Mouse (Mus musculus) layer of hippocampus, adult 9-11 months (tissue): ENCODE measurements around the gene Rsph14.
A peak's percentile ranks its signal among the peaks of the same experiment; 100 is the strongest.
"Not testable (repeated sequence)": the region's sequence is repeated elsewhere in the genome, so short reads cannot be mapped to it uniquely, and the experiment has no call there.

Experiments used
- DNase-seq: peaks from one replicate; pipeline ENCODE4 v3.0.0; 2022

Rsph14 gene

DNA sequence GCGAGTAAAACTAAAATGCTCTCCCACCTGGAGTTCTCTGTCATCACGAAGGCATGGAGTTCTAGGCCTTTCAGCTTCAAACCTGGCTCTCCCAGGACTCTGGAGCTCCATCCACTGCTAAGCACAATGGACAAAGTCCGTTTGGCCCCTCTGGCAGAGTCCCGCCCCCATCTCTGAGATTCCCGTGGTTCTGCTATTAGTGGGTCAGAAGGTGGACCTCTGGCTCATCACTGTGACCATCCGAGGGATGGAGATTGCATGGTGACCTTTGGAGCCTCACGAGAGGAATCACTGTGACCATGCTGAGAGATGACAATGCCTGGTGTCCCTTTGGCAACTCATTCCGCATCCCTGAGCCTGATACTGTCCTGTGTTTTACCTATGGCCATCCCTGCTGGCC is 20.5 kb upstream of the Rsph14 start:
- no peak for DNase-seq

DNA sequence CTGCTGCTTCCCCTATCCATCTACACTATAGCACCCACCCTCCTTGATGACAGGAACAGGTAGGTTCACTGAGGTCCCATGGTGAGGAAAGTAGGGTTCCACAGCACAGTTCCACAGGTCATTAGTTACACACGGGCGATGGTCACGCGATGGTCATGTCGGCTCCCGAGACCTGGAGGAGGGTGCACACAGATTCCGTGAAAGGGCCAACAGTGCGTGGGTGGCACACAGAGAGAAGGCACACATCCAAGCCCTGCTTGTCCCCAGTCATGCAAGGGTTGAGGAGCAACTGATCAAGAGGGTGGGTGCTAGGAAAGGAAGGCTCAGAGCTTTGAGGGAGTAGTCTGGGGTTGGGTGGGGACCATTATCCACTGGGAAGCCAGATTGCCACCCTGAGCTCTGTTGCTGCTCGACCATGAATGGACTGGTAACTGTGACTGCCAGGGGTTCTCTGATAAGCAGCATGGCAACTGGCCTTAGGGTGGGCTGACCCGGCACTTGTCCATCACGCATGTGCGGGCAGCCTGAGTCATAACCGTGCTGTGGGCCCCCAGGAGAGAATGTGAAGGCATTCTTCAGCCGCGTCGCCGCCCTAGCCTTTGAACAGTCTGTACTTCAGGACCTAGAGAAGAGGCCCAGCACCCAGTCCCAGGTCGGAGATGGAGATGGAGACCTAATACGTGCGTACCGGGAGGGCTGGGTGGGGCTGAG is 19.1 kb upstream of the Rsph14 start:
- no peak for DNase-seq

DNA sequence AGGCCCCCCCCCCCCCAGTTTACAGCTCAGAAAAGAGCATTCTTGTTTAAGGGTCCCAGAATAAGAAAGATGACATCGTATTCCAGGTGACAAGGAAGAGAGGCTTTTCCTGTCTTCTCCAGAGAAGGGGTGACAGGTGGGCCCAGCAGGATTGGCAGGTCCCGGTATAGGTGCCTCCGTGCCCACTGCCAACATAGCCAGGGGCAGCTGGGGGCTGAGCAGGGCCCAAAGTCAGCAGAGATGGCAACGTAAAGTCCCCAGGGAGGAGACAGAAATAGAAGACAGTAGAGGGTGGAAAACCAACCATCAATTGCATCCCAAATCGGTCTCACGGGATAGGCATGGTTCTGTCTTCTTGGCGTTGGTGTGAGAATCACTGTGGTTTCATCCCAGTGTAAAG is 16.3 kb upstream of the Rsph14 start:
- no peak for DNase-seq

DNA sequence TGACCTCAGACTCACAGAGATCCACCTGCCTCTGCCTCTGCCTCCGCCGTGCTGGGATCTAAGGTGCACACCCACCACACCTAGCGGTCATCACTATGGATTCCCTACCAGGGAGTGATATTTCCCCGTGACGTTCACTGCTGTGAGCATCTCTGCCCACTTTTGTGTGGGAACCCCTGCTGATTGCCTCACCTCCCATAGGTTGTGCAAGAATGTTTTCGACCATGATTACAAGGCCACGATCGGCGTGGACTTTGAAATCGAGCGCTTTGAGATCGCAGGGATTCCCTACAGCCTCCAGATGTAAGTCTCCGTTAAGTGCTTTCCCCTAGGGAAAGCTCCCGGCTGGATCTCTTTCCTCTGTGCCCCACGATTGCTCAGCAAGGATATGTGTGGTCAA is 13.4 kb upstream of the Rsph14 start:
- no peak for DNase-seq

DNA sequence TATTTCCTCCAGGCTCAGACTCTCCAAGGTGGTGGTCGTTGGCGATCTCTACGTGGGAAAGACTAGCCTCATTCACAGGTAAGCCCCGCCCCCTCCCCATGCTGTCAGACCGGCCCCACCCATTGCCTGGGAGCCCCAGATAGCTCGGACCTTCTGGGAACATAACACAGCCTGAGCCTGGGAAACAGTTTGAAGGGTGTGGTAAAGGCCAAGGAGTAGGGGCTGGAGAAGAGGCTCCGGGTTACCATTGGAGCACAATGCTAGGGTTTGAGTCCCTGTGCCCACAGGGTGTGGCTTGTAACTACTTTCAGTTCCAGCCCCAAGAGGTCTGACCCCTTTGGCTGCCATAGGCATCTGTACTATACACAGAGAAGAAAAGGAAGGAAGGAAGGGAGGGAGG is 12.1 kb upstream of the Rsph14 start:
- DNase-seq, result no peak

DNA sequence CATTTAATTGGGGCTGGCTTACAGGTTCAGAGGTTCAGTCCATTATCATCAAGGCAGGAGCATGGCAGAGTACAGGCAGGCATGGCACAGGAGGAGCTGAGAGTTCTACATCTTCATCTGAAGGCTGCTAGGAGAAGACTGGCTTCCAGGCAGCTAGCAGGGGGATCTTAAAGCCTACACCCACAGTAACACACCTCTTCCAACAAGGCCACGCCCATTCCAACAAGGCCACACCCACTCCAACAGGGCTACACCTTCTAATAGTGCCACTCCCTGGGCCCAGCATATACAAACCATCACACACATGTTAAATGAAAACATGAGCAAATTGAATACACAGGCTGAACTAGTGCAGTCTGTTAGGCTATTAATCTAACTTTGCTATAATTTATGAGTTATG is 9.7 kb upstream of the Rsph14 start:
- DNase-seq, result not testable (repeated sequence)

DNA sequence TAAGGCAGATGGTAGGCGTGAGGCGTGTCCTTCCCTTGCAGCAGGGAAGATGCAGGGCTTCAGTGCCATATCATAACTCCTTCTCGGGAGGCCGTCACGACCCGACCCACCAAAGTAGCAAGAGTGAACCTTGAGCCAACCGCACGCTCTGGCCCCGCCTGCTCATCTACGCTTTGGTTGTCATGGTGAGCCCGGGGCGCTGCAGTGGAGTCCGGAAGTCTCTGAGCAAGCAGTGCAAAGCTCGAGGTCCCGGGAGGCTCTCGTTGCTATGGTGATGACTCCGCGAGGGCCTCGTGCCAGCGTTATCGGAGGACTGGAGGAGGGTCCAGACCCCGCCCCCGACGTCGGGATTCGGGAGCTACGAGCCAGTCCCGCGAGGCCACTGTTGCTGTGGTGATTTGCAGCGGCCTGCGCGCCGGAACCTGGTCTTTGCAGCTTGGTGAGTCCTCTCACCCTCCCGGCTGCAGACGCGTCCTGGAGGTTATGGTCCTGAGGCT is 4.5 kb upstream of the Rsph14 start, which contains the start of gene Rab36:
TSS of gene Rab36 (plus strand) at position 176 of the 497 bp plus-strand sequence.
- DNase-seq, result peak; percentile 95

DNA sequence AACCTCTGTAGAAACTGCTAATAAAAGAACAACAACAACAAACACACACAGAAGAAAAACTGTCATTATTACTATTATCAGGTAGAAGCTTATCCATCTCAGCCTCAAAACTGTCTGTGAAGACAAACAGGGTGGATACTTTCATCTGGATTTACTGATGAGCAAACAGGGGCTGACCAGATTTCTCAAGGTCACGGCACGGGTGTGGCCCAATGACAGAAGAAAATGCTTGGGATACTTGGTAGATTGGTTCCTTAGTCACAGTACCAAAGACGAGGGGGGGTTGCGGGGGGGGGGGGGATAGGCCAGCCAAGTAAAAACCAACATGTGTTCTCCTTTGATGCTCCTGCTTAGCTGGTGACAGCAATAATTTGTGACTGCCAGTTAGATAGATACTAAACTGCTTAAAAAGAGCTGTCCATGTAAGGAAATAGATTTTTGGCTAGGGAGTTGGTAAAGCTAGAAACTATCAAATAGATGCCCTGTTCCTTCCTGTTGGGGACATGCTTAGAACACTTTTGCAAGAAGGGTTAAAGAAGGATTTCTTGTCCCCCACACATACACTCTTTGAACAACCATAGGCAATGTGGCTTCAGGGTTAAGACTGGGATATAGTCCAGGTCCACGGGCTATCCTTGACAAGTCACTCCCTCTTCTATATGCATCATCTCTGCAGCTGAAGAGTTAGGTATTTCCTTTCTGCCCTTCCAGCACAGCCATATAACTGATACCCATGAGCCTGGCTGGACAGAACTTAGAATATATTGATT is 856 bp downstream of the Rsph14 start:
- no peak for DNase-seq

DNA sequence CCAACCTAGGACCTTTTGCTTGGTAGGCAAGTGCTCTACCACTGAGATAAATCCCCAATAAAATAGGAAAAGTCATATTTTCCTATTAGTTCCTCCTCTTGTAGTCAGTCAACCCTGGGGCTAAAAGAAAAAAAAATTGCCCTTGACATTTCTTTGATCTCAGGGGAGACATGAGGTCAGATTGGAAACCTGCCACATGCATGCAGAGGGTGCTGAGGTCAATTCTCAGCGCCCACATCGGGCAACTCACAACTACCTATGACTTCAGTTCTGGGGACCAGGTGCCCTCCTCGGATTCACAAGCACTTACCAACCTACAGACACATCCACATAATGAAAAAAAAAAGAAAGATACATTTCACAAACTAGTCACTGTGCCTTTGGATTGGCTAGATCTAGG is 2.2 kb downstream of the Rsph14 start:
- no peak for DNase-seq

DNA sequence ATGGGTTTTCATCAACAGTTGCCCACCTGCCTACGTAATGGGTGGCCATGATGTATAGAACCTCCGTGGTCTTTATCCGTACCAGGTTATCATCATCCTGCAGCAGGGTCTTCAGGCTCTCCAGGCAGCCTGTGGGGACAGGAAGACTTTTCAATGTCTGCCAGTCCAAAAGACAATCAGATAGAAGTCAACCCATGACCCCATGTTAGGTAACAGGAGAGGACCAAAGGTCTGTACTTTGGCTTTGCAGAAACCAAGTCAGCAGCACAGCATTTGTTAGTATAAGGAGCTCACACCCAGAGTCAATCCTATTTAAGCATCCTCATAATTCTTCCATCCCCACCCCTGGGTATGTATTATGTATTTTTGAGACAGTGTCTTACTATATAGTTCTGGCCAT is 2.7 kb downstream of the Rsph14 start:
- no peak for DNase-seq

DNA sequence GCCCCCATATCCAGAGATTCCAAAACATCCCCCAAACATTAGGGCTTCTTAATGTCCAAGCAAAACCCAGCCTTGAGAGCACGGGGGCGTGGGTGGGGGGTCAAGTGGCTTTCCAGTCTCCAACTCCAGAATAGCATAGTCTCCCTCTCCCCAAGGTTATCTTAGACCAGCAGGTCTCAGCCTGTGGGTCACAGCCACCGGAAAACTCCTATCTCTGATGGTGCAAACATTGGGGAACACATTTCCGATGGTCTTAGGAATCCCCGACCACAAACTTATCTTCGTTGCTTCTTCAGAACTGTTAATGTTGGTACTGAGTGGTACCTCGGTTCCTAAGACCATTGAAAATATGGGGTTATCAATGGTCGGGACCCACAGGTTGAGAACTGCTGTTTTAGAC is 3.6 kb downstream of the Rsph14 start:
- DNase-seq, result no peak

DNA sequence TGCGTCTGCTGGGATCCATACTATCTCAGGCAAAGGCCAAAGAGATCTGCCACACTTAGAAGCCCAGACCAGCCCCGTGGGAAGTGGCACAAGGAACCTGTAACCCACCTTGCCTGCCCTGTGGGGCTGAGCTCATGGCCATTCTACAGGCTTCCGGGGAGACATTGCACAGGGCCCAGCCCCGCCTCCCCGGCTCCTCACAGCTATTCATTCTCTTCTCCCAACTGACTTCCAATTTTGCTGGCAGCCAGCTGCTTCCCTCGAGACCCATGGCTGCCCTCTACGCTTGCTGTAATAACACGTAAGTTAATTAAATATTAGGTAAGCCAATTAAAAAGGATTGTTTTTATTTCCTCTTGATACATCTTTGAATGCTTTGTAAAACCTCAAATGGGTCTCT is 5.9 kb downstream of the Rsph14 start:
- DNase-seq, result no peak

DNA sequence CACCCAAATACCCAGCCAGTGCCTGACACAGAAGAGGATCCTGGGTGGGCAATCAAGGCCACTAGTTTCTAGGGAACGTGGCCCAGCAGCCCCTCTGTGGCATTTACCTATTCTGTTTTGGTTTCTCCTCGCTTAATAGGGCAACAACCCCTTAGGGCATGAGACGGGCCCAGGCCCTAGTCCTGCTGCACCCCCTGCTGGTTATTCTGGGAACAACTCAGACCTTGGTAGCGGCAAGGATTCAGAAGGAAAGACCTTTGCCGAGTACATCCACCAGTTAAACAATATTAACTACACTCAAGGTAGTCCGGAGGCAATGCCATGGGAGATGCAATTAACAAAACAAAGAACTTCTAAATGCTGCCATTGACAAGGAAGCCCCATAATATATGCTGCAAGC is 11.2 kb downstream of the Rsph14 start:
- peak; percentile 49 for DNase-seq

DNA sequence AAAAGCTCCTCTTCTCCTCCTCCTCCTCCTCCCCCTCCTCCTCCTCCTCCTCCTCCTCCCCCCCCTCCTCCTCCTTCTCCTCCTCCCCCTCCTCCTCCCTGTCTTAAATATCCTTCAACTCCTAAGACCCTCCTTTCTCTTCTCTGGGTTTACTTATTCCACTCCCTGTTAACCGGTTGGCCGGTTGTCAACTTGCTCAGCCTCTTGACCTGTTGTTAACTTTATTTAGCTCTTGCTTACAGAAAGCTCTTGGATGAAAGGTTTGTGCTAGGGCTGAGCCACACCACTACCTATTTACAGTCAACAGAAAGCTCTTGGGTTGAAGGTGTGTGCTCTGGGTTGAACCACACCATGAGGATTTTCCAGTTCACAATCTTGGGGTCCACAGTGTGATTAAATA is 12.1 kb downstream of the Rsph14 start:
- no peak for DNase-seq

DNA sequence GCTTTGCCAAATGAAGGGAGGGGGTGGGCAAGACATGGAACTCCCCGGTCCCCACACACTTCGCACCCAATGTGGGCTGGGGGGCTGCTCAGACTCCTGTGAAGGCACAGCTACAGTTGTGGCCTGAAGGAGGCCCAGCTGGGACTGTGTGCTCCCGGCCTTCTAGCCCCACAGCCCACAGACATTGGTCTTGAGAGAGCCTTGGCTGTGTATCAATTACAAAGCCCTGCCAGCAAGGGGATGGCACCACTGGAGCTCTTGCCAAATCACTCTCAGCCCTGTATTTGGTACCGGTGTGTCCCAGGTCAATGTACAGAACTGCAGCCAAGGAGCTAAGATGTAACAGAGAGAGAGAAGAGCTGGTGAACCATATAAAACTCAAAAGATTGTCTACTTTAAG is 15.9 kb downstream of the Rsph14 start:
- DNase-seq, result no peak

DNA sequence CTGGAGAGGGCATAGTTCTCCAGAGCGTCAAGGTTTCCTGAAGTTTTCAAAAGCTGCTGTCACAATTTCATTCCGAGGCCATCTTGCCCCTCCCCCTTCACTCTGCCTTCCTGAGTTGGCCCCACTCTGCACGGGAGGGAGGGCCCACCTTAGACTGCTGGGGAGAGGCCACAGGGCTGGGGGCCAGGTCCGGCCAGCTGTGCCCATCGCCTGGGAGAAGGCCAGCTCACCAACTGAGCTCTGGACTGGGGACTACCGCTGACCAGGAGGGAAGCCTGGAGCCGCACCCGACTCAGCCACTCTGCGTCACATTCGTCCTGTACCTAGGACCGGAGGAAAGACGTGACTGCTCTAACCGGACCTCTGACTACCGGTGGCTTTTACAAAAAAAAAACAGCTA is 16.9 kb downstream of the Rsph14 start:
- no peak for DNase-seq

DNA sequence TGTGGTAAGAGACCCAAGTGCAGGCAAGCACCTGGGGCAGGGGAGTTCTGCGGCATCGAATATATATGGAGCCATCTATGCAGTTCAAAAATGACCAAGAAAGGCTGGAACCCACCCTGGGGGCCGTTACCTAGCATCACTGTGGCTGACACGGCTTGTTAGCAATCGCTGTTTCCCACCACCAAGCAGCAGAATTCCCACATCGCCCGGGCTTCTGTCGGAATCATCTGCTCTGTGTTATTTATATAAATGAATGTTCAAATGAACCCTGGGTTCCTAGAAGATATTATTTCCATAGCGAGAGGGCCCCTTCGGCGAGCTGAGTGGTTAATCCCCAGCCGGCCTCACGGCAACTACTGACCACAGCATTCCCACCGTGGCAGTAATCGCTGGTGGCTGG is 21.7 kb downstream of the Rsph14 start:
- DNase-seq, result peak; percentile 45

DNA sequence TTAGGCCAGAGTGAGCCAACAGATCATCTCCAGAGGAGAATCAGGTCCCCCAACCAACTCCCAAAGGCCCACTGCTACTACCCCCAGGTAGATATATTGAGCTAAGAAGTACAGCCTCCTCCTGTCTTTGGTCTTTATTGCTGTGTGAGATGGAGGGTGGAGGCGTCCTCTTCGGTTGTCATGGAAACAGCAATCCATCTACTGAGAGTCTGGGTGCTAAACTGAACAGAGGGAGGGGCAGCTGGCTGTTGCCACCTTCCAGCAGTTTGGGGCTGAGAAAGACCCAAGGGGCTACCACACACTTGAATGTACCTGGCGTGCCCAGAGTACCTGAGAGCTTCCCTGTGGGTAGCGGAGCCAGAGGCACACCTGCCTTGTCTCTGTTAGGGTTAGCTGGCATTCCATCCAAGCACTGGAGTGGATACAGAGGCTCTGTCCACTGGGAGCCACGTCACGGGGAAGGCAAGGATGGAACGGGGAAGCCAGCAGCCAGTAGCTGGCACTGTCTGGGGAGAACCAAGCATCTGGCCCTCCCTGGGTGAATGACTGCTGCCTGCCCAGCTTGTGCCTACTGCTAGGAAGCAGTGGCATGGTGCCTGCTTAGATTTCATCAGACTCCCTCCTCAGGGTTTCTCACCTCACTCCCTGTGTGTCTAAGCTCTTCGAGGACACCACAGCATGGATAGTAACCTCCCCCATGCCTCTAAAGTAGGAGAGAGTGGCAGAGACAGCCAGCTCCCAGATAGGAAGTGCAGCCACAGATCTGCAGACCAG is 25.3 kb downstream of the Rsph14 start:
- DNase-seq, result peak; percentile 69

DNA sequence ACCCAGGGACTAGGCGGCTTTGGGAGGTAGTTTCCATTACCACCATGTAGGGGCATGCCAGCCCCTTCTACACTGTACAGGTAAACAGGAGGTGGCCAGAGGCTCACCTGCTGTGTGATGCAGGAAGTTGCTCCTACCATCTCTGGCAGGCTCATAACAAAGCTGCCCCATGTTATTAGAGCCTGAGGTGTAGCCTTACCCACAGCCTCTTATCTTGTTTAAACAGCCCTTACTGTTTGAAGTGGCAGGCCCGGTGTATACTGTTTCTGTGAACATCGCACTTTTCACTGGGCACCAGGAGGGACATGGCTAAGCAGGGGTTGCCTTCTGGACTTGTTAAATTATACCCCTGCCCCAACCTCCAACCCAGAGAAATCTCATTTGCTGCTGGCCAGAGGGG is 28.3 kb downstream of the Rsph14 start:
- no peak for DNase-seq

DNA sequence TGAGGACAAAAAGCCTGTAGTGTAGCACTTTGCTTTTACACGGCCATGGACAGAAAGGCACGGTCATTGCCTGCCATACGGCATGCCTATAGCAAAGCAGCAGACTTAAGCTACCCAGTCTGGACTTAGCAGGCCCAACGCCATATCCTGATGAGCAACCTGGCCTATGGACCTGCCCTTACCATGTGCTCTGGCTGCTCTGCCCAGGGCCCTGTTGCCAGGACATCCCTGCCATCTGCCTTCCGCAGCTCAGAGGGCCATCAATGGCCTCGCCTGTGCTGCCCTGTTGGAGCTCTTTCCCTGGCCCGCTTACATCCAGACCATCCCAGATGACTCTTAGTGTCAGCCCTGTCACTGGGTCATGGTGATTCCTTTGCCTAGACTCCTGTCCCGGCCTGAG is 31.0 kb downstream of the Rsph14 start:
- DNase-seq, result no peak

DNA sequence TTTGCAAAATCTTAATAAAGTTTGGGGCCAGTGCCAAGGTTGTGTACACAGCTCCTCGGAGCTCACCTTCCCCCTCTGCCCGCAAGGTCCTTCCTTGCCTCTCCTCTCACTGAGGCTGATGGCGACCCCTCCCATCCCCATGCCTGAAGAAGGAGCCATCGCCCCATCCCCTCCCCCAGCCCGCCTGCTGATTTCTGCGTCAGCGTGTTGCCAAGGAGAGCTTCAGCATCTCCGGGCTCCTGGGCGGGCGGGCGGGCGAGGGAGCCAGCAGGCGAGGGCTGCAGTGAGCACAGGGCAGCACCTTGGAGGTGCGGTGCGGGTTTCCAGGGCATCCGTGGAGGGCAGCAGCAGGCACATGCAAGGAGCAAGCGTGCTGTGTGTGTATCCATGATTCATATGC is 37.0 kb downstream of the Rsph14 start:
- DNase-seq, result no peak

DNA sequence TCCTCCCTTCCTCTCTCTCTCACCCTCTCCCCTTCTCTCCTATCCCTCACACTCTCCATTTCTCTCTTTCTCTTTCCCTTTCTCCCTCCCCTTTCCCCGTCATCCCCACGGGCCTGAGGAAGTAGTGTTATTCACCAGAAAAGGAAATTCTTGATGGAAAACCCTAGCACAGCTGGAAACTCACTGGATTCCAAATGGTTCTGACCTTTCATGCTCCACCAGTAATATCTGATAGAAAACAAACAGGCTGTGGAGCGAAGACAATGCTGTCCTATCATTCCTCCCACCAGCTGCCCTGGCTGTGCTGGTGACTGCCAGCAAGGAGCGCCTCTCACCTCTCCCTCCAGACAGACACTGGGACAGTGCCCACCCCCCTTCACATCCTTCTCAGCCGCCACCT is 37.5 kb downstream of the Rsph14 start:
- DNase-seq, result no peak

DNA sequence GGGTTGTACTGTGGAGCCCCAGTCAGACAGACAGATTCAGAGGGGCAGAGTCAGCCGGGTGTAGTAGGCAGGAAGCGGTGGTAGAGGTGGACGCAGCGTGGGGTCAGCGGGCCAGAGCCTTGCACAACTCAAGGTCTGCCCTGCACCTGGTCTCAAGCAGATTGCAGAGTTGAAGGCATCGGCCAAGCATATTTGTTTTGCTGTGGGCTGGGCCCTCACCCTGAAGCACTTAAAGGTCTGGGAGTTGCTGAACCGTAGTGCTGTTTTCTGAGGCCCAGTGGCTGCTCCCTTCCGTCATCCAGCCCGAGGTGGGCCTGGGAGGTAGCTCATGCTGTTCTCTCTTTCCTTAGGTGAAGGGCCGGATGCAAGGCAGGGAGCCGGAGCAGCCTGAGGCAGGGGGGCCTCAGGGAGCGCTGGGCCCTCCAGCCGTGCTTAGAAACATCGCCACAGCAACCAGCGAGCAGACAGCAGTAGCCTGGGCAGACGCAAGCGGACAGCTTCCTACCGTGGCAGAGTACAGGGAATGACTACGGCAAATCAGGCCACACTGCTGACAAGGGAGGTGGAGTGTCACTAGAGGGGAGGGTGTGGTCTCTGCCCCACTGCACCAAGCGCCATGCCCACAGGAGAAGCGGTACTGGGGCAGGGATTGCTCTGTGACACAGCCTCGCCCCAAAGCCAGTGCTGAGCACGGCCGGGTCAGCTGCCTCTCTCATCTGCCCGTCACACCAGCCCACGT is 41.6 kb downstream of the Rsph14 start:
- no peak for DNase-seq
